Mouse (Mus musculus) kidney, adult 2 months (tissue): ENCODE data around the gene Kcnq1.

ENCODE experiments used
- CTCF ChIP-seq: fragments of 200-500 bp; conservative IDR thresholded peaks from 2 replicates; pipeline ENCODE4 v1.5.1; 2011; ENCODE audit warnings: low read depth, mild to moderate bottlenecking, control low read depth, low read length, moderate library complexity, mixed read lengths; ENCODE audit not compliant: insufficient read depth, insufficient read length
- POLR2A ChIP-seq: fragments of 200-500 bp; IDR thresholded peaks from one replicate; pipeline ENCODE4 v1.6.1; 2011; ENCODE audit warnings: low read depth, low read length, control low read depth

- no peak for TF ChIP-seq CTCF
- TF ChIP-seq POLR2A: no peak
These were observed 3.5 kb downstream of the Kcnq1 start for GRCm38 (mm10) chr7:143109696-143110095.
